Mouse (Mus musculus): ENCODE data around the gene Cpa2.

GRCm38 (mm10) chr6:30569331-30569730 is 27.9 kb downstream of the Cpa2 start:
- no peak for TF ChIP-seq CTCF (conservative IDR thresholded peaks at IDR 0.05; ENCODE audit: low read length)
- TF ChIP-seq NANOG (IDR thresholded peaks at IDR 0.05; ENCODE audit: borderline replicate concordance, low read length), result no peak

Data from E14TG2a.4 (cell line).